Mouse (Mus musculus) liver, embryonic 11.5 days (tissue): ENCODE results near the gene Cep78. TPM values are rescaled to one million over a fixed set of nuclear protein-coding genes. Genes with fewer than 3 reads are reported as not detected.

Source experiments
- ATAC-seq: fragments of 200-750 bp; cut with Nextera tagmentation; replicated peaks from 2 replicates; pipeline ENCODE4 v1.8.0; 2017; ENCODE audit warnings: moderate number of reproducible peaks, mild to moderate bottlenecking, moderate TSS enrichment, moderate library complexity; ENCODE audit not compliant: low FRiP score
- DNase-seq: peaks from one replicate; pipeline ENCODE4 v3.0.0-alpha.2; 2017; ENCODE audit warnings: low spot score
- H3K27ac ChIP-seq: fragments of 300-500 bp; sonication (generic); 2 replicates; pipeline ENCODE4 v1.5.1; 2014; ENCODE audit warnings: mild to moderate bottlenecking, low read depth, low read length, control low read depth
- H3K27me3 ChIP-seq: fragments of 300-500 bp; sonication (generic); replicated peaks from 2 replicates; pipeline ENCODE4 v1.6.1; 2014; ENCODE audit warnings: low read length, mixed read lengths; ENCODE audit not compliant: control insufficient read depth, insufficient read depth
- H3K36me3 ChIP-seq: fragments of 300-500 bp; sonication (generic); 2 replicates; pipeline ENCODE4 v1.6.1; 2014; ENCODE audit warnings: mild to moderate bottlenecking, low read length, moderate library complexity, mixed read lengths; ENCODE audit not compliant: control insufficient read depth, insufficient read depth
- H3K4me1 ChIP-seq: fragments of 300-500 bp; sonication (generic); replicated peaks from 2 replicates; pipeline ENCODE4 v1.6.1; 2014; ENCODE audit warnings: low read length, mixed read lengths; ENCODE audit not compliant: control insufficient read depth, insufficient read depth
- H3K4me2 ChIP-seq: fragments of 300-500 bp; sonication (generic); 2 replicates; pipeline ENCODE4 v1.6.1; 2014; ENCODE audit warnings: mild to moderate bottlenecking, control low read depth, moderate library complexity
- H3K4me3 ChIP-seq: fragments of 300-500 bp; sonication (generic); 2 replicates; pipeline ENCODE4 v1.5.1; 2014; ENCODE audit warnings: low read depth, low read length, control low read depth
- H3K9ac ChIP-seq: fragments of 300-500 bp; sonication (generic); 2 replicates; pipeline ENCODE4 v1.6.1; 2014; ENCODE audit warnings: low read depth, low read length, control low read depth
- H3K9me3 ChIP-seq: fragments of 300-500 bp; sonication (generic); 2 replicates; pipeline ENCODE4 v1.6.1; 2016; ENCODE audit warnings: low read length, inconsistent platforms, mixed read lengths; ENCODE audit not compliant: control insufficient read depth
- WGBS: fragments of 180-500 bp; shearing (Covaris S2); extraction: QIAGEN DNeasy Blood & Tissue Kit; methylation state at CpG from one replicate; pipeline ENCODE4 v1.1.7; 2014; 5-methylcytosine and 5-hydroxymethylcytosine counted together
- polyA plus RNA-seq: library from polyadenylated mRNA; unstranded; fragments of >200 nt; fragmentation: Nextera tagmentation; extraction: Ambion mirVana; gene quantifications from 2 replicates; pipeline ENCODE4 v1.2.1, GENCODE M21; 2014

Cep78 gene
- polyA plus RNA-seq, 1 experiment from 2014 or later = 30.1 TPM

DNA sequence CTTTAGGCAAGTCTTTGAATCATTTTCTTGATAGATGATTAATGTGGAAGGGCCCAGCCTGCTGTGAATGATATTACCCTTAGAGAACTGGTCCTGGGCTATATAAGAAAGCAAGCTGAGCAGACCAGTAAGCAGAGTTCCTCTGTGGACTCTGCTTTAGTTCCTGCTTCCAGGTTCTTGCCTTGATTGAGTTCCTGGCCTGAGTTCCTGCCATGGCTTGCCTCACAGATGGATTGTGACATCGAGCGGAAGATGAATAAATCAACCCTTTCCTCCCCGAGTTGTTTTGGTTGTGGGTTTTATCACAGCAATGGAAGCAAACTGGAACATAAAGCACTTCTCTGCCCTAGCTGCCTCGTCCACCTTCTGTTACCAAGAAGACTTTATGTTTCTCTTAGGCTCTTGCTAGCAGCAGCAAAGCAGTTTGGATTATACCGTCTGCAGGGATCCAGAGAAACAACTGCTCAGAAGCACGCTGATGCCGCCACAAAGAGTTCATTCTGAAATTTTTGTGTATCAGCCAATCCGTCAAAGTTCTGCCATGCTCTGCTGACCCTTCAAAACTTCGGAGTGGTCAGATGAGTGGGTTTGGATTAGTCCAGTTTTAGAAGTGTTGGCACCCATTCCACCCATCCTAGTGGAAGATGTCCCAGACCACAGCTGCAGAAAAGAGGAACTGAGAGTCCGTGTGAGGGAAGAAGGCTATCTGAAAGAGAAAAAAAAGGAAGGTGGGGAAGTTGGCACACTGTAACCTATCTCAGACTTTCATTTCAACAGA lies 30.6 kb upstream of the Cep78 start:
- Histone ChIP-seq H3K27me3 (no peaks in the 10 kb centered on the region), H3K9ac (no peak overlapping the region), H3K4me1 (no peaks in the 10 kb centered on the region), H3K4me2 (no peak overlapping the region), H3K27ac (no peak overlapping the region), H3K9me3 (no peaks in the 10 kb centered on the region), H3K36me3 (no peaks in the 10 kb centered on the region), H3K4me3 (no peak overlapping the region)
- DNase-seq (no peak), ATAC-seq (no peak)
- WGBS = 57% methylated on average over 10 of the region's 10 CpGs

DNA sequence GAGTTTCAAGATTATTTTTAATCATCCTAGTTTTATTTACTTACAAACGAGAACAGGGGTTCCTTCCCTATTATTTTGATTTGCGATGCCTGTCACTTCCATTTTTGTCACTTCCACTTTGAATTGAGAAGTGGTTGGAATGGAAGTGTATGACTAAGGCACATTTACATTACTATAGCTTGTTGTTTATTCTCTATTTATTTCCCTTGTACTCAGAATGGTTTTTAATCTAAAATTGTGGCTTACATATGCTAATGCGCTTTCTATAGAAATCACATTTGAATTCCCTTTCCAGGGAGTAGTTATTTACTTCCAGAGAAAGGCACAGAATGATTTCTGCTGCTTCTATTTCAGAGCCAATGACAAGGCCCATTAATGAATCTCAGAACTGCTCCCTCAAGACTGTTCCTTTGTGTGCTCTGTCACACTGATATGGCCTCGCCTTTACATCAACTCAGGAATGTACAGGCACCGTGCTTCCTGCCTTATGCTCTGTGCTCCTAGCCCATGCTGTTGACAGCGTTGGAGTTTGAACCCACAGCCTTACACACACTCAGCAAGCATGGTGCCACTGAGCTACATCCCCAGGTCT lies 25.1 kb upstream of the Cep78 start:
- Histone ChIP-seq H3K4me1 (no peaks in the 10 kb centered on the region), H3K27ac (no peak overlapping the region), H3K4me3 (no peak overlapping the region), H3K9me3 (no peaks in the 10 kb centered on the region), H3K4me2 (no peak overlapping the region), H3K27me3 (no peaks in the 10 kb centered on the region), H3K36me3 (no peaks in the 10 kb centered on the region), H3K9ac (no peak overlapping the region)
- DNase-seq (no peak), ATAC-seq (no peak)
- WGBS = 74% methylated on average over 6 of the region's 6 CpGs

DNA sequence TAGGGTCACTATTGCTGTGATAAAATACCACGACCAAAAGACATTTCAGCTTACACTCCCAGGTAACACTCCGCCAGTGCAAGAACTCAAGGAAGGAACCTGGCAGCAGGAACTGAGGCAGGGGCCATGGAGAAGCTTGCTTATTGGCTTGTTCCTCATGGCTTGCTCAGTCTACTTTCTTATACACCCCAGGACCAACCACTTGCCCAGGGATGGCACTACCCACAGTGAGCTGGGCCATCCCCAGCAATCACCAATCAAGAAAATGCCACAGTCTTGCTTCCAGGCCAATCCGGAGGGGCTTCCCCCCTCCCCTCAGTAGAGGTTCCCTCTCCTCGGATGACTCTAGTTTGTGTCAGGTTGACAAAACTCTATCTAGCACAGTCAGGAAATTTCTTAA lies 24.3 kb upstream of the Cep78 start:
- Histone ChIP-seq H3K4me1 (no peaks in the 10 kb centered on the region), H3K27me3 (no peaks in the 10 kb centered on the region)
- WGBS = 73% methylated on average over 4 of the region's 4 CpGs

DNA sequence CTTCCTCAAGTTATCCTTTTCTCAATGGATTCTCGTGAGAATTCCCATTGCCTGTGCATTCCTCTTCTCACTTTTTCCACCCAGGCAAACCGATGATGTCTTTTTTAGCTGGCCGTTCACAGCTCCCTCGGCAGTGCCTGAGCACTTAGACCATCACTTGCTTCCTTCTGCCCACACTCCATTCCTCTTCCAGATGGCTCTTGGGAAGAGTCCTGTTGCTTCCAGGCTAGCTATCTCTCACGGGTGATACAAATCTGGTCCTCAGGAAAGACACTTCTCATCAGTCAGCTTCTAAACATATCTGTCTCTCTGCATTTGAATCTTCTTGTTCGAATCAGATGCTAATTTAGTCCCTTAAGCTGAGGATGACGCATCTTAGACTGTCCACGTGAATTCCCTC lies 22.3 kb upstream of the Cep78 start:
- Histone ChIP-seq H3K36me3 (no peaks in the 10 kb centered on the region), H3K9me3 (no peaks in the 10 kb centered on the region), H3K4me2 (no peak overlapping the region), H3K27ac (no peak overlapping the region), H3K4me1 (no peaks in the 10 kb centered on the region), H3K4me3 (no peak overlapping the region), H3K27me3 (no peaks in the 10 kb centered on the region), H3K9ac (no peak overlapping the region)
- ATAC-seq (no peak), DNase-seq (no peak)
- 79% methylated on average over 8 of the region's 8 CpGs for WGBS

More for the DNA sequence above, 24.3 kb upstream of the Cep78 start:
- ATAC-seq = no peak
- Histone ChIP-seq H3K36me3 (no peaks in the 10 kb centered on the region), H3K4me2 (no peak overlapping the region), H3K9me3 (no peaks in the 10 kb centered on the region), H3K9ac (no peak overlapping the region), H3K4me3 (no peak overlapping the region), H3K27ac (no peak overlapping the region)
- DNase-seq = no peak

DNA sequence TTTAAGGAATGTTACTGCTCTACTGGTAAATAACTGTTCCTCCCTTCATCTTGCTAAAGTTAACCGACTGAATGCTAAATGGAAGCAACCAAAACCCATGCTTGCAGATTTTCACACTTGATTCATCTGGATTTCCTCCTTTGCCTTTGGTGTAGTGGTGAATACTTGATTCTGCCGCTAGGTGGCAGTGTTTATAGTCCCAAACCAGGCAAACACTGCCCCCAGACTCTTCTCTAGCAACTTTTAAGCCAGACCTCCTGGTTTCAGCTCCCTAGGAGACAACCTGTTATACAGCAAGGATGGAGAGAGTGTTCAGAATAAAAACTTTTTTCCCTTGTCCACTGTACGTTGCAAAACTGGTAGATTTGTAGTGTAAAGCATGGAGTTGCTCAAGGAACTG lies 13.4 kb upstream of the Cep78 start:
- Histone ChIP-seq H3K27ac (no peak overlapping the region), H3K9ac (no peak overlapping the region), H3K36me3 (no peaks in the 10 kb centered on the region), H3K9me3 (no peaks in the 10 kb centered on the region), H3K4me3 (no peak overlapping the region), H3K4me2 (no peak overlapping the region), H3K4me1 (no peaks in the 10 kb centered on the region), H3K27me3 (no peaks in the 10 kb centered on the region)
- DNase-seq (no peak), ATAC-seq (no peak)
- 6% methylated on average over 3 of the region's 3 CpGs for WGBS

DNA sequence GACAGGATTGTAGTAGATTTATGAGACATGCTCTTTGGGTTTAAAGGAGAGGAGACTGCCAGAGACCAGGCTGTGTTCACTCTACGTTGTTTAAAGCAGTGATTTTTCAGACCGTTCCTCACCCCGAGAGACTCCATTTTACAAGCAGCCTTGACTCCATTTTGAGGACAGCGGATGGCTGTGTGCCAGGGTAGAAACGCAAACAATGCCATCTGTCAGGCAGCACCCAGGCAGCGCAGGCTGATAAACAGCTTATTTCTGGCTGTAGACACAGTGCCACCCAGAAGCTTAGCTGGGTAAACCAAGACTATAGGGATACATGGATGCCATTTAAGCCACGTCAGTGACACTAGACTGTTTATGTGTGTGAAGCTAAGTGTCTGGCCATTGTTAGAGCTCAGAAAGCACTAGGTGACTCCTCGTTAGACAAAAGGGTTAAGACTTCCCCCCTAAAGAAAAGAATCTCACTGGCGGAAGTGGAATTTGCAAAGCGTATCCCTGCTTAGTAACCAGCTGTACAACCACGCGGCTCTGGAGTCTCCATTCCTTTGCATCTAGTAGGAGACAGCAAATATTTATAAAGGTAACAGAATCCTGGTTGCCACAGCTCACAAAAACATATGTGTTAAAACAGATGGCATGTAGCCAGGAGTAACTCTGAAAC lies 12.2 kb upstream of the Cep78 start:
- Histone ChIP-seq H3K9ac (no peak overlapping the region), H3K27ac (no peak overlapping the region), H3K9me3 (no peaks in the 10 kb centered on the region), H3K27me3 (no peaks in the 10 kb centered on the region), H3K4me3 (no peak overlapping the region), H3K4me2 (no peak overlapping the region), H3K4me1 (no peaks in the 10 kb centered on the region), H3K36me3 (no peaks in the 10 kb centered on the region)
- 74% methylated on average over 12 of the region's 12 CpGs for WGBS
- ATAC-seq = no peak
- DNase-seq = no peak

DNA sequence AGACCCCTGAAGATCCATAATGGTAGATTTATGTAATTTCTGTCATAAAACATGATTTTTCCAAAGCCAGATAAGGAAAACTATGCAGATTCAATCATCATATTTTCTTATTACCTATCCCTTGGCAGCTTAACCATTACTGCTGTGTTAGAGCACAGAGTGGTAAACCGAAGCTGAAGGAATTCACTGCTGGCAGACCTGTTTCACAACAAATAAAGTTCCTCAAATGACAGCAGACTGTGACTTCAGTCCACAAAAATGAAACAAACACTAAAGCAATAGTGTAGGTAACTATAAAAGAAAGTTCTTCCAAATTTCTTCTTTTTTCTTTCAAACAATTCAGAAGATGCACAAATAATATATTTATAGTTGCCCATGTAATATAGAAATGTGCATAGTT lies 5.3 kb upstream of the Cep78 start:
- Histone ChIP-seq H3K4me2 (no peak overlapping the region), H3K4me1 (no peaks in the 10 kb centered on the region; the same call in 1 of the 2 replicates), H3K36me3 (no peaks in the 10 kb centered on the region), H3K9ac (no peak overlapping the region), H3K27me3 (no peaks in the 10 kb centered on the region), H3K9me3 (no peaks in the 10 kb centered on the region), H3K27ac (no peak overlapping the region), H3K4me3 (no peak overlapping the region)
- WGBS = 77% methylated on average over 1 of the region's 1 CpGs
- no peak for ATAC-seq
- no peak for DNase-seq

DNA sequence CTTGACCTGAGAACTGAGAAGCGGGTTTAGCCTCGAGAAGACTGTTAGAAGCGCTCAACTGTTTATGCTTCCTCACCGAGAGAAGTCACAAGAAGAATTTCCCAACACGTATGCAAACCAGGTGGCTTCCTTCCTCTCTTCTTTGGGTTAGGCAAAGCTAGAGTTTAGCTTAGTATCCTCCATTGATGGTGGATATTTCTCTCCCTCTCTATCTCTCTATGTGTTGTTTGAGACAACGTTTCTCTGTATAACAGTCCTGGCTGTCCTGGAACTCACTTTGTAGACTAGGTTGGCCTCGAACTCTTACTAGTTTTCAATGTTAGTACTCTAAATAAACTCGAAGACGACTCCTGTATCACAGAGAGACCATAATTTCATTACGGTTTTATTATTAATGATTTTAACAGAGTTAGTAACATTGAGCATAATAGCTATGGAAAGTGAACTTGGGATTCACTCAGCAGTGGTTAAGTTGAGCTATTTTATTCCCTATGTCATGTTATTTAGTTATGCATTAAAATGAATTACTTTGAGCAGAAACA lies 454 bp upstream of the Cep78 start:
- no peaks in the 10 kb centered on the region for H3K9me3 ChIP-seq
- H3K9ac ChIP-seq = peak overlapping the region; percentile 91; the same call in 1 of the 2 replicates
- no peaks in the 10 kb centered on the region; the same call in none of the 2 replicates for H3K4me1 ChIP-seq
- no peak overlapping the region for H3K27ac ChIP-seq
- H3K4me2 ChIP-seq = peak overlapping the region; percentile 71
- 27% methylated on average over 10 of the region's 10 CpGs for WGBS
- H3K4me3 ChIP-seq = peak overlapping the region; percentile 90
- H3K36me3 ChIP-seq = 0 out of 2 replicates have a peak, but pooled peaks cover 3% of the 10 kb centered on the region
- ATAC-seq = no peak
- no peaks in the 10 kb centered on the region for H3K27me3 ChIP-seq
- no peak for DNase-seq
